Mouse (Mus musculus) liver, embryonic 14.5 days (tissue): ENCODE data around the gene Prickle1.

Source experiments
- CTCF ChIP-seq: IDR thresholded peaks from 2 replicates; pipeline ENCODE4 v1.5.1; 2016; ENCODE audit warnings: antibody characterized with exemption, low read depth, control low read depth
- EP300 ChIP-seq: IDR thresholded peaks from 2 replicates; pipeline ENCODE4 v1.6.1; 2016; ENCODE audit warnings: antibody characterized with exemption, low read depth

DNA sequence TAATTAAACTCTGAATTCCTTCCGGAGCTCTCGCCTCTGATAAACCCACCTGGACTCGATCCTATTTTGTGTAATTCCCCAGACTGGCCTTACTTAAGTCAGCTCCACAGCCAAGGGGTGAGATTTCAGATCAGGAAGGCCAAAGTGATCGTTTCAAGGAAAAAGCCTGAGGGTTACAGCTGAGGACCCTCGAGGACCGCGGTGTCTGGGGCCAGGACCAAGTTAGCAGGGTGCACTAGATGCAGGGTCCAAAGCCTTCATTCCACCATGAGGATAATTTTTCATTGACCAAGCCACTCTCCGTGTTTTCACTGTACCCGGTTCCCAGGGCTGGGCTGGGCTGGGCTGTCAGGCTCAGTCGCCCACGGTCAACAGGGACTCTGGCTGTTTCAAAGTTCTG, 594 bp upstream of the Prickle1 start:
- TF ChIP-seq CTCF (no peak), EP300 (no peak)
